Mouse (Mus musculus): ENCODE measurements around the gene Ifitm3. TPM values are rescaled to one million over a fixed set of nuclear protein-coding genes. Genes with fewer than 3 reads are reported as not detected.
"Not testable (repeated sequence)": the region's sequence is repeated elsewhere in the genome, so short reads cannot be mapped to it uniquely, and the experiment has no call there.

Ifitm3 gene
- polyA plus RNA-seq, 1 experiment from 2014 or later, result 43.1 TPM

- WGBS, result 87% methylated on average over 20 of the region's 21 CpGs
- no peak for ATAC-seq
- H3K36me3 ChIP-seq (ENCODE audit: control insufficient read depth, insufficient read depth, low read length), result no peaks in the 10 kb centered on the region
- H3K4me2 ChIP-seq (ENCODE audit: low read length), result no peak overlapping the region
- H3K27me3 ChIP-seq (replicated peaks; ENCODE audit: control insufficient read depth, insufficient read depth, low read length), result no peaks in the 10 kb centered on the region
- no peak overlapping the region for H3K4me3 ChIP-seq (ENCODE audit: low read length)
- no peak overlapping the region for H3K9ac ChIP-seq (ENCODE audit: low read depth, low read length)
- no peaks in the 10 kb centered on the region for H3K4me1 ChIP-seq (ENCODE audit: control insufficient read depth, insufficient read depth, low read depth, low read length)
- no peaks in the 10 kb centered on the region for H3K9me3 ChIP-seq (ENCODE audit: control insufficient read depth, low read length)
- H3K27ac ChIP-seq (ENCODE audit: low read depth, low read length), result no peak overlapping the region
Measured at GRCm38 (mm10) chr7:141038090-141039032, 27.8 kb upstream of the Ifitm3 start.

GRCm38 (mm10) chr7:141036624-141037023 lies 26.1 kb upstream of the Ifitm3 start:
- not testable (repeated sequence) for H3K27me3 ChIP-seq (replicated peaks; ENCODE audit: control insufficient read depth, insufficient read depth, low read length); H3K9me3 ChIP-seq (ENCODE audit: control insufficient read depth, low read length); H3K4me3 ChIP-seq (ENCODE audit: low read length); H3K4me2 ChIP-seq (ENCODE audit: low read length); H3K4me1 ChIP-seq (ENCODE audit: control insufficient read depth, insufficient read depth, low read depth, low read length); H3K9ac ChIP-seq (ENCODE audit: low read depth, low read length); ATAC-seq; H3K27ac ChIP-seq (ENCODE audit: low read depth, low read length); H3K36me3 ChIP-seq (ENCODE audit: control insufficient read depth, insufficient read depth, low read length)
- WGBS, result 87% methylated on average over 1 of the region's 2 CpGs

- no peak overlapping the region for H3K9ac ChIP-seq (ENCODE audit: low read depth, low read length)
- H3K9me3 ChIP-seq (ENCODE audit: control insufficient read depth, low read length), result no peaks in the 10 kb centered on the region
Measured at GRCm38 (mm10) chr7:141032458-141033167, 22.0 kb upstream of the Ifitm3 start.

GRCm38 (mm10) chr7:141030390-141030789 lies 19.8 kb upstream of the Ifitm3 start:
- no peak overlapping the region for H3K4me2 ChIP-seq (ENCODE audit: low read length)
- H3K4me1 ChIP-seq (ENCODE audit: control insufficient read depth, insufficient read depth, low read depth, low read length), result peaks cover 4% of the 10 kb centered on the region; the same call in 1 of the 2 replicates
- H3K9ac ChIP-seq (ENCODE audit: low read depth, low read length), result no peak overlapping the region
- ATAC-seq, result no peak
- WGBS, result 41% methylated on average over 3 of the region's 3 CpGs
- no peaks in the 10 kb centered on the region for H3K27me3 ChIP-seq (replicated peaks; ENCODE audit: control insufficient read depth, insufficient read depth, low read length)
- H3K9me3 ChIP-seq (ENCODE audit: control insufficient read depth, low read length), result no peaks in the 10 kb centered on the region
- no peak overlapping the region for H3K4me3 ChIP-seq (ENCODE audit: low read length)
- no peaks in the 10 kb centered on the region for H3K36me3 ChIP-seq (ENCODE audit: control insufficient read depth, insufficient read depth, low read length)
- no peak overlapping the region for H3K27ac ChIP-seq (ENCODE audit: low read depth, low read length)

More at GRCm38 (mm10) chr7:141032458-141033167, 22.0 kb upstream of the Ifitm3 start:
- no peak overlapping the region for H3K4me3 ChIP-seq (ENCODE audit: low read length)
- 79% methylated on average over 9 of the region's 9 CpGs for WGBS
- no peak overlapping the region for H3K27ac ChIP-seq (ENCODE audit: low read depth, low read length)
- H3K4me1 ChIP-seq (ENCODE audit: control insufficient read depth, insufficient read depth, low read depth, low read length), result no peaks in the 10 kb centered on the region
- H3K27me3 ChIP-seq (replicated peaks; ENCODE audit: control insufficient read depth, insufficient read depth, low read length), result no peaks in the 10 kb centered on the region
- no peak overlapping the region for H3K4me2 ChIP-seq (ENCODE audit: low read length)
- no peak for ATAC-seq
- H3K36me3 ChIP-seq (ENCODE audit: control insufficient read depth, insufficient read depth, low read length), result no peaks in the 10 kb centered on the region

- H3K4me2 ChIP-seq (ENCODE audit: low read length), result no peak within 1 kb of the TSS
- no peak within 1 kb of the TSS for H3K27ac ChIP-seq (ENCODE audit: low read depth, low read length)
- ATAC-seq, result no peak
- H3K4me1 ChIP-seq (ENCODE audit: control insufficient read depth, insufficient read depth, low read depth, low read length), result peaks cover 4% of the 10 kb centered on the region; the same call in 1 of the 2 replicates
- no peaks in the 10 kb centered on the region for H3K27me3 ChIP-seq (replicated peaks; ENCODE audit: control insufficient read depth, insufficient read depth, low read length)
- 96% methylated on average over 2 of the region's 2 CpGs for WGBS
- no peaks in the 10 kb centered on the region for H3K9me3 ChIP-seq (ENCODE audit: control insufficient read depth, low read length)
- H3K4me3 ChIP-seq (ENCODE audit: low read length), result no peak within 1 kb of the TSS
- H3K9ac ChIP-seq (ENCODE audit: low read depth, low read length), result no peak within 1 kb of the TSS
- no peaks in the 10 kb centered on the region for H3K36me3 ChIP-seq (ENCODE audit: control insufficient read depth, insufficient read depth, low read length)
Measured at GRCm38 (mm10) chr7:141028831-141029230, 18.3 kb upstream of the Ifitm3 start, which contains the start of gene Gm17387. TSS of gene Gm17387 (plus strand) at chr7:141029131.

- H3K36me3 ChIP-seq (ENCODE audit: control insufficient read depth, insufficient read depth, low read length), result no peaks in the 10 kb centered on the region
- H3K9ac ChIP-seq (ENCODE audit: low read depth, low read length), result no peak overlapping the region
- H3K4me2 ChIP-seq (ENCODE audit: low read length), result no peak overlapping the region
- no peaks in the 10 kb centered on the region for H3K9me3 ChIP-seq (ENCODE audit: control insufficient read depth, low read length)
- WGBS, result 32% methylated on average over 5 of the region's 5 CpGs
- no peaks in the 10 kb centered on the region for H3K27me3 ChIP-seq (replicated peaks; ENCODE audit: control insufficient read depth, insufficient read depth, low read length)
- peak overlapping the region; percentile 64 for H3K27ac ChIP-seq (ENCODE audit: low read depth, low read length)
- peaks cover 4% of the 10 kb centered on the region; the same call in 1 of the 2 replicates for H3K4me1 ChIP-seq (ENCODE audit: control insufficient read depth, insufficient read depth, low read depth, low read length)
- peak; percentile 67 for ATAC-seq
- no peak overlapping the region for H3K4me3 ChIP-seq (ENCODE audit: low read length)
Measured at GRCm38 (mm10) chr7:141026740-141027098, 16.1 kb upstream of the Ifitm3 start.

- WGBS, result 16% methylated on average over 6 of the region's 6 CpGs
- Histone ChIP-seq H3K36me3 (ENCODE audit: control insufficient read depth, insufficient read depth, low read length) (no peaks in the 10 kb centered on the region), H3K27ac (ENCODE audit: low read depth, low read length) (peak overlapping the region; percentile 64), H3K4me1 (ENCODE audit: control insufficient read depth, insufficient read depth, low read depth, low read length) (peaks cover 4% of the 10 kb centered on the region; the same call in 1 of the 2 replicates), H3K4me3 (ENCODE audit: low read length) (no peak overlapping the region), H3K27me3 (replicated peaks; ENCODE audit: control insufficient read depth, insufficient read depth, low read length) (no peaks in the 10 kb centered on the region), H3K9me3 (ENCODE audit: control insufficient read depth, low read length) (no peaks in the 10 kb centered on the region), H3K9ac (ENCODE audit: low read depth, low read length) (no peak overlapping the region), H3K4me2 (ENCODE audit: low read length) (no peak overlapping the region)
- peak; percentile 53 for ATAC-seq
Measured at GRCm38 (mm10) chr7:141026097-141026739, 15.6 kb upstream of the Ifitm3 start.

GRCm38 (mm10) chr7:141024865-141025838 lies 14.6 kb upstream of the Ifitm3 start:
- no peaks in the 10 kb centered on the region for H3K36me3 ChIP-seq (ENCODE audit: control insufficient read depth, insufficient read depth, low read length)
- H3K9ac ChIP-seq (ENCODE audit: low read depth, low read length), result no peak overlapping the region
- ATAC-seq, result peak; percentile 77
- WGBS, result 20% methylated on average over 5 of the region's 6 CpGs
- H3K27me3 ChIP-seq (replicated peaks; ENCODE audit: control insufficient read depth, insufficient read depth, low read length), result no peaks in the 10 kb centered on the region
- H3K4me2 ChIP-seq (ENCODE audit: low read length), result no peak overlapping the region
- 0 out of 2 replicates have a peak overlapping the region, but pooled peaks have one; percentile 27 for H3K27ac ChIP-seq (ENCODE audit: low read depth, low read length)
- no peak overlapping the region for H3K4me3 ChIP-seq (ENCODE audit: low read length)
- peaks cover 4% of the 10 kb centered on the region; the same call in 1 of the 2 replicates for H3K4me1 ChIP-seq (ENCODE audit: control insufficient read depth, insufficient read depth, low read depth, low read length)
- H3K9me3 ChIP-seq (ENCODE audit: control insufficient read depth, low read length), result no peaks in the 10 kb centered on the region

All from hindbrain, embryonic 16.5 days (tissue).